Mouse (Mus musculus) large intestine, adult 2 months (tissue): ENCODE data around the gene Gsap. TPM values are rescaled to one million over a fixed set of nuclear protein-coding genes. Genes with fewer than 3 reads are reported as not detected.
"Not testable (repeated sequence)": the region's sequence is repeated elsewhere in the genome, so short reads cannot be mapped to it uniquely, and the experiment has no call there.

ENCODE experiments used
- DNase-seq: peaks from one replicate; pipeline ENCODE4 v3.0.0-alpha.2; 2012; ENCODE audit warnings: low read depth, low spot score
- WGBS: fragments of 180-500 bp; shearing (Covaris S2); methylation state at CpG from one replicate; pipeline ENCODE4 v1.1.7; 2018; 5-methylcytosine and 5-hydroxymethylcytosine counted together
- polyA plus RNA-seq: library from polyadenylated mRNA; depleted of rRNA; stranded (reverse); fragments of >200 nt; gene quantifications from 2 replicates; pipeline ENCODE4 v1.2.3, GENCODE M21; 2012; rRNA removed

The Gsap gene
- polyA plus RNA-seq = 1.4 and 2.0 TPM in 2 replicates

- WGBS = 3% methylated on average over 43 of the region's 43 CpGs
- peak; percentile 47 for DNase-seq
Observed at GRCm38 (mm10) chr5:21185764-21186685, at the start of gene Gsap. Gene Gsap, plus strand, starts transcription at chr5:21186255.

DNA sequence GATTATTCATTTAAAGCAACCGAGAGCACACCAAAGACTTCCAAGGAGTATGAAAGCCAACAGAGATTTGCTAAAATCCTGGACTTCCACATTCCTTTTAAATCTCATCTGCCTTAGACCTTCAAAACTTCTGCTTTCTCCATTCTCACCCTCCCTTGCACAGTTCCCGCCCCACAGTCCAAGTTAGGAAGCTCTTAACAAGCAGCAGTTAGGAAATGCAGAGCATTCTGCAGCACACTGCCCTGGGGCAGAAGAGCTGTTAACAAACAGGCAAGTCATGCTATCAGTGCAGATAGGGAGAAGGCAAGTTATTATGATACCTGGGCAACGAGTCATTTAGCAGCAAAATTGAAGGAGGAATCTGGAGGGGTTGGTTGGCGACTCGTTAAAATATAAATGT, 49.5 kb upstream of the Gsap start:
- WGBS = 65% methylated on average over 5 of the region's 5 CpGs
- no peak for DNase-seq

DNA sequence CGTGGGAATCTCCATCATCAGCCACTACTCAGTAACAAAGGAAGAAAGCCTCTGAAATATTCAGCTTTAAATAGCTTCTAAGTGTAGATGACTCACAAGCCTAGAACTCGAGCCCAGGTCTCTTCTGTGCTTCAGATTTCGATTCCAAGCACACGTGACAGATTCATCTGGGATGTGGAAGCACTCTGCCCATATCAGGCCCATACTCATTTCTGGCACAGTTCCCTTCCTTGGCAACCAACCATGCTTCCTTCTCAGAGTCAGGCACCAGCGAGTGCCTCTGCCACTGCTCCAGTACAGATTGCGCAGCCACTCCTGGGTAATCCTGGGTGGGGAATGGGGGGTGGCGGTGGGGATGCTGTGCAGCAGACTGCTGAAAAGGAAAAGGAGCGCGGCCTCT, 46.5 kb upstream of the Gsap start:
- 47% methylated on average over 9 of the region's 9 CpGs for WGBS
- DNase-seq = no peak

DNA sequence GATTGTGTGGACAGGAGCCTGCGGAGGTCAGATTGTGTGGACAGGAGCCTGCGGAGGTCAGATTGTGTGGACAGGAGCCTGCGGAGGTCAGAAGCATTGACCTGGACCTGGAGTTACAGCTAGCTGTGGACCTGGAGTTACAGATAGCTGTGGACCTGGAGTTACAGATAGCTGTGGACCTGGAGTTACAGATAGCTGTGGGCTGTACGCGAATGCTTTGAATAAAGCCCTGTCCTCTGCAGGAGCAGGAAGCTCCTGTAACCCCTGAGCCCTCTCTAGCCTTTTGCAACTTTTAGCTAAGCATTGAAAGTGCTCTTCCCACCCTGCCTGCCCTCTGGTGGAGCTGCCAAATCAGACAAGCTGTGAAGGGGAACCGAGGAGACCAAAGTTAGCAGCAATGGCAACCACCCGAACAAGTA, 44.9 kb upstream of the Gsap start:
- WGBS = 68% methylated on average over 7 of the region's 7 CpGs
- DNase-seq = not testable (repeated sequence)

DNA sequence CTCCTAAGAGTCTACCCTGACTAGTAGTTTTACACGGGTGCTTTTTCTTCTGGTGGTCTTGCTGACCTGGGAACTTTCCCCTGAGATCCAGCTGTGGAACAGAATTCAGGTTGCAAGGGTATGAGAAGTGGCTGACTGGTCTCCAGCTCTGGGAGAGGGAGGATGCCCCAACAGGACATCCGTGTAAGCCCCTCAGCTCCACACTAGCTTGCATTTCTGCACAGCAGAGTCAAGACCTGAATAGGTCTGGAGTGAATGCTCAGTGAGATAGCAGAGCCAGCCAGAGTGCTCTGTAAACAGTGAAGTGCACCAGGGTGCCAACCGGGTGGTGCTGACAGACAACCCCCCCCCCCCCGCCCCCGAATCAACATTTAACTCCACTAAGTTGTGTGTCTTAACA, 44.4 kb upstream of the Gsap start:
- 50% methylated on average over 5 of the region's 5 CpGs for WGBS
- DNase-seq = no peak

- no peak for DNase-seq
- 90% methylated on average over 7 of the region's 7 CpGs for WGBS
Observed at GRCm38 (mm10) chr5:21143032-21143431, 43.0 kb upstream of the Gsap start.

DNA sequence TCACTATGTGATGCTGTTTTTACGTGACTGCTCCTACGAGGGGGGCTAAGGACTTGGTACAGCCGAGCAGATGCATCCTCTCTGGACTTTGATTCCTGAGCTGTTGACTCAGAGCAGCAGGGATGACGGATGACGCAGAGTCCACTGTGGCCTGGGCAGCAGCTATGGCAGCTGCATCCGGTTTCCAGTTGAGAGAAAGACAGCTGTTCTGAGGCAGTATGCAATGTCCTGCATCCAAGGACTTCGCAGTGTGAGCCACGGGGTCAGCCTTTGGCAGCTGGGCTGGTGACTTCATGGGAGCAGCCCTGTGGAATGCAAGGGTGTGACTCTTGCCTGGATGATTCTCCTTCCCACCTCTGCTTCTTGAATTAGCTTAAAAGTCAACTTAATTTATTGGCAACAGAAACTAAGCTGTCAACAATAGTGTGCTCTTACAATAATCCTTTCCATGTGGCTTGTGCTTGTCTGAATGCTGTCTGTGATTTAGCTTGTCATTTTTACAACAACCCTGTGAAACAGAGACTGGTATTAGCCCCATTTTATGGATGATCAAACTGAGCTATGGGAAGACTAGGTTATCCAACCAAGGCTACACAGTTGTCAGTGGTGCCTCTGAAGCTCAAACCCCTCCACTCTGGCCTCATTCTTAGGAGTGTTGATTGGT, 41.4 kb upstream of the Gsap start:
- DNase-seq = no peak
- WGBS = 15% methylated on average over 8 of the region's 8 CpGs

DNA sequence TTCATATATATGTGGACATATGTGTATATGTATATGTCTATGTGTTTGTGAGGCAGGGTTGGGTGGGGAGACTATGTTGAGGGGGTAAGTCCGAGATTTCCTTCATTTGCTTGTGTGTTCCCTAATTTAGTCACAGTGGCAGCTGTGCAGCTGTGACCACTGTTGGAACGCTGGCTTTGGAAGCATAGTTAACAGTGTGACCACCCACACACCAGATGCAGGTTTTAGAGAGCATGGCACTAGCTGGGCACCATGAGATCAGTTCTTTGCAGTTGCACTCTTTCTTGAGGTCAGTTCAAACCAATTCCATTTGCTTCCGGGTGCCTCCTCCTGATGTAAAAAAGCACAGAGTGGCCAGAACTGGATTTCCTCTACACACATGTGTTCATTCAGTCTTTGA, 37.7 kb upstream of the Gsap start:
- WGBS = 84% methylated on average over 3 of the region's 3 CpGs

DNA sequence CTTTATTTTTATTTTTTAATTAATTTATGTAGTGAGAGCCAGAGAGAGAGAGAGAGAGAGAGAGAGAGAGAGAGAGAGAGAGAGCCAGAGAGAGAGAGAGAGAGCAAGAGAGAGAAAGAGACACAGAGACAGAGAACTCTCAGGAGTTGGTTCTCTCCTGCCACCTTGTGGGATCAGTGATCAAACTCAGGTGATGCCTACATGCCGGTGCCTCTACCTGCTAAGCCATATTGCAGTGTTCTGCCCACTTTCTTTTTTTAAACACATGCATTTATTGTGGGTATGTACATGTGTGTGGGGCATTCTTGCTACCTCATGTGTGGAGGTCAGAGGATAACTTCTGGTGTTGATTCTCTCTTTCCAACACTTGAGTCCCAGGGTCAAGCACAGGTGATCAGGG, 32.4 kb upstream of the Gsap start:
- WGBS = 60% methylated on average over 1 of the region's 1 CpGs
- DNase-seq = no peak

More for the DNA sequence above, 37.7 kb upstream of the Gsap start:
- no peak for DNase-seq

DNA sequence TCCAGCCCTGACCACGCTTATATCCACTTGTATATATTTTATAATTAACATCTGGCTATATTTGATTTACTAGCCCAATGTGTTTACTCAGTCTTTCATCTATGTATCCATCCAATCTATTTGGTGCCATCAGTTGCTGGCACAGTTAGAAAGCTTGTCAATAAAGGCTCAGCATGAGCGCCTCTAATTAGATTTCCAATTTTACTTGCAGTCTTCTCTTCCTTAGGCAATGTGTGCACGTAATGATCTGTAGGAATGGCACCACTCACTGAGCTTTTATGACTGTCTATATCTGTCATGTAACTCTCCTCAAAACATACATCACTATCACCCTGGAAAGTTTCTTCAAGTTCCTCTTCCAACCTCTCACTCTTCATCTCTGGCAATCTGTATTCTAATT, 29.3 kb upstream of the Gsap start:
- DNase-seq = no peak
- 83% methylated on average over 3 of the region's 3 CpGs for WGBS

- 83% methylated on average over 3 of the region's 3 CpGs for whole genome bisulfite sequencing
- DNase-seq = no peak
Observed at GRCm38 (mm10) chr5:21159536-21159935, 26.5 kb upstream of the Gsap start.

DNA sequence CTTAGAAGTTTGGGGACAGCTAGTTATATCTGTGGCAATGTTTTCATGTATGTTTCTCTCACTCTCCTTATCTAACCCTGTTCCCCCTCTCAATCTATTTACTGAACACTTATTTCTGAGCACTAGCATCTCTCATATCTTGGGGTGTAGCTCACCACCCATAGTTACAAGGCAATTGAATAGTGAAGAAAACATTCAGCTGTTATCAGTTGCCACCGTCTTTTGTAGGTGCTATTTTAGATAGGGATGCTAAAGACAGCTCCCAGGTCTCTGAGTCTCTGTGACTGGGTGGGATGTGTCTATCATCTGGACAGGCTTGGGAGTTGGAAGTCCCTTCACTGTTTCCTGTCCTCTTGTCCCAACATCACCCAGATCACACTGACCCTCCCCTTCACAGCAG, 25.3 kb upstream of the Gsap start:
- WGBS = 59% methylated on average over 1 of the region's 1 CpGs
- DNase-seq = no peak

- 88% methylated on average over 3 of the region's 3 CpGs for WGBS
- no peak for DNase-seq
Observed at GRCm38 (mm10) chr5:21163421-21163820, 22.6 kb upstream of the Gsap start.

GRCm38 (mm10) chr5:21168689-21169345, 17.2 kb upstream of the Gsap start:
- WGBS = 62% methylated on average over 8 of the region's 8 CpGs
- no peak for DNase-seq

DNA sequence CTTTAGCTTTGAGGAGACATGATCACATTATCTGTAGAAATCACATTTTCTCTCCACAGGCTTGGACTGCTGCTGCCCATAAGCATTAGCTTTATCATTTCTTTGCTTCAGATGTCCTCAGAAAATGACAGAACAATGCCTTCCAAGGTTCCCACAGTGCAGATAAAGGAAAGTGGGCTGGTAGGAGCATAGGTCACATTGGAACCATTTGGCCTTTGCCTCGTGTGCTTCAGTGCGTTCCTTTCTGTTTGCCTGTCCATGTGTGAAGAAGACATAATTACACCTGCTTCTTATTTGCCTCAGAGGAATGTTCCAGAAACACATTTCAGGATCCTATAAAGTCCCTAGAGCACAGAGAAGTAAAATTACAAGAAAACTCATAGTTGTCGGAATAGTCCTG, 16.7 kb upstream of the Gsap start:
- no peak for DNase-seq
- WGBS = 69% methylated on average over 3 of the region's 3 CpGs

DNA sequence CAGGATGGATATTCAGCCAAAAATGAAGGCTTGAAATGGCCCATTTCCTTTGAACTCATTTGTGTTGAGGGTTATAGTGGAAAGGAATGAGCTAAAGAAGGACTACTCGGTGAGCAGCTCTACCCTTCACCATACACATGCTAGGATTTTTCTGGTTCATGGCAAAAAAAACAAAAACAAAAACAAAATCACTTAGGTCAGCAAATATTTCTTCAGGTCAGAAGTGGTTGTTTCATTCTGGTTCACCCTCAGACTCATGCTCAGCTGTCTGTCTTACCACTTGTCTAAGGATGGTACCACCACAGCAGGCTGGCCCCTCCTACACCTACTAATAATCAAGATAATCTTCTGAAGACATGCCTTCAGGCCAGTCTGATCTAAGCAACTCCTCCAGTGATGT, 16.2 kb upstream of the Gsap start:
- DNase-seq = no peak

GRCm38 (mm10) chr5:21170440-21170839, 15.6 kb upstream of the Gsap start:
- no peak for DNase-seq
- 28% methylated on average over 4 of the region's 4 CpGs for WGBS

More for the DNA sequence above, 16.2 kb upstream of the Gsap start:
- 100% methylated on average over 1 of the region's 1 CpGs for WGBS

DNA sequence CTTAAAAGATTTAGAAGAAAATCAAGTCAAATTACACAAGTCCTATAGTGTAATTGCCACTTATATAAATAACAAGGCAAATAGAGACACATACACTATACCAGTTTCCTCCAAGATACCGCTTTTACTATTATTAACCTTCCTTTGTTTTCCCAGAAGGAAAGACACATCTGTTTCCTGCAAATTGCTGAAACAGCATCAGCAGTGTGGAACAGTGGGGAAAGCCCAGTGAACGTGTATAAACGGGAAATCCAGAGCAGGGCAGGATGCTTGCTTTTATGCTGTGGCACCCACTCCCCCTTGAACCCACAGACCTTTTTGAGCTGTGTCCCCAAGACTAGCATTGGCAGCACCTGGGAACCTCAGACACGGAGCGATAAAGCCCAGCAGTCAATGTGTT, 15.2 kb upstream of the Gsap start:
- 57% methylated on average over 5 of the region's 5 CpGs for WGBS
- DNase-seq = no peak

DNA sequence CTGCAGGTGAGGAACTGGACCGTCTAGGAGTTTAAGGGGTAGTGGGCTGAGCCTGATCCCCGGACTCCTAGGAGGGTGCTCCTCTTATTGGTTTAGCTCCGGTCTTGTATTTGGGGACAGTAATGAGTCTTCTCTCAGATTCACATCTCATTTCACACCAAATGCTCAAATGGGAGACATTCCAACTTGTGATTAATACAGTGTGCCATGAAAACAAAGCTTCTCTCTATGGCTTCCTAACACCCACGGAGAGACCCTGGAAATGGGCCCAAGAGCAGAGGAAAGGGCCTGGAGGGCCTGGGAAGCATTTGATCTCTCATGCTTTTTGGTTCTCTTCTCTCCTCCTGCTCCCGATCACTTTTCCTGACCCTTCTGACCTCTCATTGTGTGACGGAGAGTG, 14.7 kb upstream of the Gsap start:
- 78% methylated on average over 6 of the region's 6 CpGs for WGBS

DNA sequence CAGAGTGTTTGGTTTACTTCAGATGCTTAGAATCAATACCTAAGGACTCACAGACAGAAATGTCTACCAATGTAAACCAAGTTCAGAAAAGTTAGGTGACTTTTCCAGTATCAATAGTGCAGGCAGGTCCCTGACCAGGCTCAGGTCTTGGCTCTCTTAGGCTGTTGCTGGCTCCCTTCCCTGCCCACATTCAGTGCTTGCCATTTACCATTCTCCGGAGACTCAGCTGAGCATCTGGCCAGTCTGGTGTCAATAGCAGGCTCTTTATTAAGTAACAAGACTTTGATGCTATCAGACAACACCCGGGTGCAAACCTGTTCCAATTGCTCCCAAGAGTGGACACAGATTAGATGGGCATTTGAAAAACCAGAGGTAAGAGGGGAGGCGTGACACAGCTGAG, 13.7 kb upstream of the Gsap start:
- 74% methylated on average over 3 of the region's 3 CpGs for WGBS
- DNase-seq = no peak

More for the DNA sequence above, 14.7 kb upstream of the Gsap start:
- DNase-seq = no peak
